Mouse (Mus musculus): ENCODE measurements around the gene Galnt12.

The Galnt12 gene

DNA sequence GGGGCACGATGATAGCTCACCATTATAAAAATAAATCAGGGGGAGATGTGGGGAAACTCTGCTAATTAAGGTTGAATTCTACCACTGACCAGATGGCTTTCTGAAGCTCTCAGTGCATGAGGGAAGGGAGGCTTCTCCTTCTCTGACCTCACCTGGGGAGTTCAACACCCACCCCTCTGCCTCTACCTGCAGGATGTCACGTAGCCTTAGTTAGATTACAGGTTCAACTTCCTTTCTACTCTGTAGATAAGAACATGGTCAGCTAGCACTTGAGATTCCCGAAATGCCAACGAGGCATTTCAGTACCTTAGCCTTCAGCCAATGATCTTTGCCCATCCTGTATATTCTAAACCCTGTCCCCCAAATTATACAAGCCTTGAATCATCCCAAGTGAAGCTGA is 54.9 kb downstream of the Galnt12 start:
- no peak for DNase-seq (ENCODE audit: extremely low spot score, low read depth, low spot score)

DNA sequence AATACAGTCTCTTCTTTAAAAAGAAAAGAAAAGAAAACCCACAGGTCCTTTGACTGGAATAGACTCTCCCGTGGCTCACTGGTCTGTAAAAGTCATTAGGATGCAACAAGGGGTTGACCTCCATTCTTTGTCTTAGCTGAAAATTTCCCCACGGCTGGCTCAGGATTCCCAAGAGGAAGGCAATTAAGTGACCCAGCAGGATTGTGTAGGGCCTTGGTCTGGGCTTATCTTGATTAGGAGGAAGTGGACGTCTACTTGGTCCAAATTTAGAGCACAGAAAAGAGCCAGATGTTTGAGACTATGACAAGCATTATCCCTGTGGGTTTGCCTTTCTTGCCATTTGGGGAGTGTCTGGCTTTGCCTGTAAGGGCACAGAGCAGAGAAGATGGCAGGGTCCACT is 58.3 kb downstream of the Galnt12 start:
- DNase-seq (ENCODE audit: extremely low spot score, low read depth, low spot score), result no peak

DNA sequence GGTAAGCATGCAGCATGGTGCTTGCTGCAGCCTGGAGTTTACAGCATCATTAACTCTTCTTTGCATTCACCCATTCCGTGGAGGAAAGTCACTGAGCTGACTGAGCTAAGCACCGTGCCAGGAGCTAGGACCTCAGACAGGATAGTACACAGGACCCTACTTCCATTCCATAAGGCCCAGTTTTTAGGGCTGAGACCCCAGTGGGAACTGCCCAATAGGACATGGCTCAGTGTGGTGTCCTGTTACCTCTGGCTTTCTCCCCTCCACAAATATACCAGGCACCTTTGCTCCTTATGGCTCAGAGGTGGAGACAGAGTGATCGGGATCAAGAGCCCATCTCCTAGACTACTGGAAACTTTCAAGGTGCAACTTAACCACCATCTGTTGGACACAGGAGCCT is 59.1 kb downstream of the Galnt12 start:
- no peak for DNase-seq (ENCODE audit: extremely low spot score, low read depth, low spot score)

DNA sequence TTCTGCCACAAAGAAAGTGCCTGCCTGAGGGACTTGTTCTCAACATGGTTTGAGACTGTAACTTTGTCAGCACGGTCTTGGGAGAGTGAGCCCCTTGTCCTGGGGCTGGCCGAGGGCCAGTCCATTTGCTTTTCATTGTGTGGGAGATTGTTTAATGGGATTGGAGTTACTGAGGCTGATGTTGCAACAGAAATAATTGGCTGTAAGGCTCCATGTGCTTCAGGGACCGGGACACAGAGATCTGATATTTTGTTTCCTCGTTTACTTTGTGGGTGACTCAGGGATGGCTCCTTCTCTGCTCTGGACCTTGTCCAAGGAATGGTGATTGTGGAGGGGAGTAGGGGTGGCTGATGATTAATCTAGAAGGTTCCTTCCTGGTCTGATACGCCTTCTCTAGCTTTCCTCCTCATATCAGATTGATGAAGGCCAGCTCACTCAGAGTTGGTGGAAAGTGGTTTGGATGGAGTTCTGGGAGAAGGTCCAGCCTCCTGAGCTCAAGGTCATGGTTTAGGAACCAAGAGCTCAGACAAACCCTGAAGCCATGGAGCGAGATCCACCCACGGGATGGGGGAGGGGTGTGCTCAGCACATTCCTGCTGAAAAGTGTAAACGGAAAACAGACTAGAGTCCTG is 60.0 kb downstream of the Galnt12 start:
- DNase-seq (ENCODE audit: extremely low spot score, low read depth, low spot score), result no peak

DNA sequence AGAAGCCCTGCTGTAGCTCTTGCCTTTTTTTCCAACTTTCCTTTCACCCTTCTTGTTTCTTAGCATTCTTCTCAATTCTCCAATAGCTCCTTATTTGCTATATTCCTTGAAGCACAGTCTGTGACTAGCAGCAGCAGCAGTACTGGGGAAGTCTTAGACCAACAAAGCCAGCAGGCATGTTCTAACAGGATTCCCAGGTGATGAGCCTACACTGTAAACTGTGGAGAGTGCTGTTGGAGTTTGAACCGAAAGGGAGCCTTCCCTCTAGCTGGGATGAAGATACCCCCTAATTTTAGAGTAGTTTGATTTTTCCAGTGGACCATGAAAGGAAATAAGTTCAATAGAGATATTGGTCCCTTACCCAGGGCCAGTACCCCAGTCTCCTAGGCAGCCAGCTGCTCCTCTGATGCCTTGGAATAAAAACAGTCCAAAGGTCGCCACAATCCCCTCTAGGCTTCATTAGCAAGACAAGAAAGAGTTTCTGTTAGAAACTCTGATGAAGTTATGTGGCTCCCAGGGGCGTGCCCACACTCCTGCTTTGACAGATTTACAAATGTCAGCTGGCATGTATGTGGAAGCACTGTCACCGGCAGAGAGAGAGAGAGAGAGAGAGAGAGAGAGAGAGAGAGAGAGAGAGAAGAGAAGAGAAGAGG is 69.5 kb downstream of the Galnt12 start:
- no peak for DNase-seq (ENCODE audit: extremely low spot score, low read depth, low spot score)

DNA sequence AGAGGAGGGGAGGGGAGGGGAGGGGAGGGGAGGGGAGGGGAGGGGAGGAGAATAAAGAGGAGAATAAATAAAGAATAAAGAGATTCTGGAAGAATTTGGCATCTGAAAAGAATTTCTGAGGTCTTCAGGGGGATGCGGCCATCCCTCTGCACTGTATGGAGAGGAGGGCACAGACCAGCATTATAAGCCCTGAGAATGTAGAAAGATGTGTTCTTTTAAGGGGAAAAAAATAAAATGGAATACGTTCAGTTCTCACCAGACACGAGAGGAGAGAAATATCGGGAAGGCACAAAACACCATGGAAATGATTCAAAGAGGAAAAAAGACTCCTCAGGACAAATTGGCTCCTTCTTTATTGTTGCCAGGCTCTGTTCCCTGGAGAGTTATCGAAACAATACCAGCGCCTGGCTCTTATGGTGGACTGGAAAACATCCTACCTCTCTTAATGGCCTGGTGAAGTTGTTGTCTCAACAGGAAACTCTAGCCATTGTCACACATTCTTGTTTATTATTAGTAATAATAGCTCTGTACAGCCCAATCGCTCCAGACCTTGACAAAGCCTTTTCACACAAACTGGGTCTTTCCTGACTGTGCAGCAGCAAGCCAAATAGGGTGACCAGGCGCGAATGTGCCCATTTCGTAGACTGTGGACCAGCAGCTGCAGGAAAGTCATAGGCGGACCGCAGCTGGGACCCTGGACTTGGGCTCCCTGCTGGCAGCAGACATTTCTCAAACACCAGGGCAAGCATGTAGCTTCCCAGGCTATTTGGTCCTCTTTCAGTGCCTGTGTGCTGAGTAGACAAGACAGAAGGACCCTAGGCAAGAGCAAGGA is 70.3 kb downstream of the Galnt12 start:
- DNase-seq (ENCODE audit: extremely low spot score, low read depth, low spot score), result no peak

DNA sequence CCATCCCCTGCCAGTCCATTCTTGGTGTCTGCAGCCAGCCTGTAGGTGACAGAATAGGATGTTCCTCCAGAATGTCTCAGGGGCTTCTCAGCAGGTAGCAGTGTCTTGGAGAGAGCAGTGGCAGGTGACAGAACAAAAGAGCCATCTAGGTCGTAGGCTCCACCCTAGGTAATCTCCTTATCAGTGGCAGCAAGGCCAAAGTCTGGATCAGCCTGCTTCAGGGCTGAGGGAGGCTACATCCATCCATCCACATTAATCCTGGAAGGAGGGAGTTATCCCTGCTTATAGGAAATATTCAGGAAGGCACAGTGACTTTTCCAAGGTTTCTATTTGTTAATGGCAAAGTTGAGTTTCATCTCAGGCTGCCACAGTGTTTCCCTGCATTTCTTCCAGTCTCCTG is 80.6 kb downstream of the Galnt12 start:
- DNase-seq (ENCODE audit: extremely low spot score, low read depth, low spot score), result no peak
